Mouse (Mus musculus): Measurements from ENCODE around the gene Arhgap31. TPM values are rescaled to one million over a fixed set of nuclear protein-coding genes. Genes with fewer than 3 reads are reported as not detected.
"Not testable (repeated sequence)": the region's sequence is repeated elsewhere in the genome, so short reads cannot be mapped to it uniquely, and the experiment has no call there.

The Arhgap31 gene
- total RNA-seq, 2 experiments from 2014 or later = 21.1 to 24.2 TPM

GRCm38 (mm10) chr16:38728576-38729132, 15.6 kb upstream of the Arhgap31 start:
- no peak for DNase-seq (ENCODE audit: low spot score in 2 of 2)

DNA sequence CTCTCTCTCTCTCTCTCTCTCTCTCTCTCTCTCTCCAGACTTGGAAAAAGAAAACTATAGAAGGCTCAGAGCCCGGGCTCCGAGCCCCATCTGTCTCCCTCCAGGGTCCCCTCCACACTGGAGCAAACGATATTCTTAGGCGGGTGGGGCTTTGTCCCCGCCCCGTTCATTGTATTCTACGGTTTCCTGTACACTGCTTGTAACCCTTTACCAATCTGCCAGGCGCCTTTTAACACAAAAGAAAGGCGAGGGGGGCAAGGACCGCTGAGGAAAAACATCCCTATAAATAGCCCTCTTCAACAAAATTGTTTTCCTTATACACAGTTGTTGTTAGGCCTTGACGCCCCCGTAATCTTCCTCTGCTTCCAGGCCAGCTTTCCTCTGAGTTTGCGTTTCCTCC, 11.9 kb upstream of the Arhgap31 start:
- DNase-seq (ENCODE audit: low spot score in 2 of 2) = no peak

DNA sequence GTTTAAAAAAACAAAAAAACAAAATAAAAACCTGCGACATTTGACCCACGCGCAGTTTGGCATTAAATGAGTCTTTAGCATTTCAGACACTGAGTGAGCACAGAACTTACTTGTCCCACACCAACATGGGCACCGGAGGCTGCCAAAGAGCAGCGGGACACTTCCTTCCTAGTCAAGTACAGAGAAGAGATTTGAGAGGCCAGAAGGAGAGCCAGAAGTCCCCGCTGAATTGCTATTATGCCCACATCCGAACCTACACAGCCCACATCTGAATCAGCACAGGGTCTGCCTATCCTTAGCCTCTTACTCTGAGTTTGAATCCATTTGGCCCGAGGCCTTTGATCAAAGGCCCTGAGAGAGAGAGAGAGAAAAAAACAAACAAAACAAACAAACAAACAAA, 11.2 kb upstream of the Arhgap31 start:
- no peak for DNase-seq (ENCODE audit: low spot score in 2 of 2)

DNA sequence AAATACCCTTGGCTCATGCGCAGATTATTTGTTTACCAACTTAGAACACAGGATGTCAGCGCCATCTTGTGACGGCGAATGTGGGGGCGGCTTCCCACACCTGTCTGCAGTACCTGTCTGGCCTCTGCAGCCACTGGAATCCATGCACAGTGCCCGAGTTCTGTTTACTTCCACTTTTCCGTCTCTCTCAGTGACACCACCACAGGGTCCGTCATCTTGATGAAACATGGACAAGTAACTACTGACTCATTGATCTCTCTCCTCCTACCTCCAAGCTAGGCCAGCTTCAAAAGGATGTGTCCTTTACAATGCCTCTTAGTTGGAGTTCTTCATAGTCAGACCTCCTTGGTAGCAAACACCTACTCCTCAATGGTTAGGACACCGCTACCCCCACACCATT, 8.3 kb upstream of the Arhgap31 start:
- DNase-seq (ENCODE audit: low spot score in 2 of 2) = no peak

DNA sequence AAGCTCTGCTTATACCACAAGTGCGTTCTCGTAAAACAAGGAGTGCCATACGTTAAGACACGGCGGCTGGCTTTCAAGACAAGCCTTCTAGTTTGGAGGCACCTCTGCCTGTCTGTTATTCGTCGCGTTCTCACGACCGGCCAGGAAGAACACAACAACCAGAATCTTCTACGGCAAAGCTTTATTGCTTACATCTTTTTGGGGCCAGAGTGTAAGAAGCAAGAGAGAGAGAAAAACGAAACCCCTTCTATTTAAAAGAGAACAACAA, 1.1 kb upstream of the Arhgap31 start:
- not testable (repeated sequence) for DNase-seq (ENCODE audit: low spot score in 2 of 2)

DNA sequence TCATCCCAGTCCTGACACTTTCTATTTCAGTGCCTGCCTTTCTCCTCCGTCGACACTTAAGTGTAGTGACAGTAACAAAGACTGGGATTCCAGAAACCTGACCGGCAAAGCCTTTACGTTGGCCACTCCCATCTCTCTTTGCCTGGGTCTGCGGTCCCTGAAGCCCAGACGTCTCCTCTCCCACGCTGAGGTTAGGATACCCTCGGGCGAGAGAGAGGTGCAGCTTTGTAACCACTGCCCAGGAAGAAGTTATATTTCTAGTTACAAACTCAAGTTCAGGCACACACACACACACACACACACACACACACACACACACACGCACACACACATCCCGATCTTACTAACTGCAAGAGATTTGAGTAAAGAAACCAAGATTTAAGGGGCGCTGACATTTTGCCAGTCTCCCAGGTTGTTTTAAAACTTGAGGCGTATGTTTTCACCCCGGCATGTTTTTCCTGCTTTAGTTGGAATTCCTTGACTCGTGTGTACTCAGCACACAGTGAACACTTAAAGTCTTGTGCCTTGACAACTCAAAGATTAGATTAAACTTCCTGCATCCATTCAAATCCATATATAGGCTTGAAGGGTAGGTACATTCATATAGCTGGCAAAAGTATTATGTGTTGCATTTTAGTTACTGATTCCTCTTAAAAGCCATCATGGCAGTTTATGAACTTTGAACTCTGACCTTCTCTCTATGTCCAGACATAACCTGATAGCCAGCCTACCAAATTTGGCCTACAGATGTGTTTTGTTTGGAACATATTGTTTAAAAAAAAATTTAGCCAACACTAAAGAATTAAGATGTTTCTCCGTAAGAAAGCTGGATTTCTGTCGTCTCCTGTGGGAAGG, 557 bp upstream of the Arhgap31 start:
- no peak for DNase-seq (ENCODE audit: low spot score in 2 of 2)

DNA sequence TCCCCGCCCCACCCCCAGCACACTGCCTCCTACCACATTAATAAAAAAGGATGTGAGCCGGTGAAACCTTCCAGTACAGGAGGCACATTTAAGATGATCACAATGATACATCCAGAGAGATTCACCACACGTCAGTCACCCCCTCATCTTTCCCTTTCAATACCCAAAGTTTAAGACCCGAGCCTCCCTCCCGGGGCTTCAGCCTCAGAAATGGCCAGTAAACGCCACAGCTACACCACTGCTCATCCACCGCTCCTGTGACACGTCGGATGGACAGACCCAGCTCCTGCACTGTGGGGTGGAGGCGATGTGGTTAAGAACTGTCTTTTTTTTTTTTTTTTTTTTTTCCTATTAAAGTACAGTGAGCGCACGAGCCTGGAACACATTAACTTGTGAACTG, 969 bp downstream of the Arhgap31 start:
- DNase-seq (ENCODE audit: low spot score in 2 of 2) = no peak

DNA sequence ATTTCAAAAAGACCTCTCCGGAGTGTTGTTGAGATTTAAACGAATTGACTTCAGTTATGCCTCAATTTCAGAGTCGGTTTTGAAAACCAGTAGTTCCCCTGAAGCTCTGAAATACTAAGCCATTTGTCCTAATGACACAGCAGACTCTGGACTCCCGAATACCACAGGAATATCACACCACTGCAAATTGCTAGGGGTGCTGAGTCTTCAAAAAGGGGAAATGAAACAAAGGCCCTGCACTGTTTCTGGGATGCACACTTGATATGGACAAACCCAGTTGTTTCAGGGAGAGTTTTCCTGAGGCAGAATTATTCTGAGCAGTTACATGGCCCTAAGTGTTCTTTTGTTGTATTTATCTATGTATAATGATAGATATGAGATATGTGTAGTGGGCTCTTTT, 1.8 kb downstream of the Arhgap31 start:
- no peak for DNase-seq (ENCODE audit: low spot score in 2 of 2)

GRCm38 (mm10) chr16:38708962-38709520, 4.0 kb downstream of the Arhgap31 start:
- no peak for DNase-seq (ENCODE audit: low spot score in 2 of 2)

- no peak for DNase-seq (ENCODE audit: low spot score in 2 of 2)
Measured at GRCm38 (mm10) chr16:38706782-38707181, 6.3 kb downstream of the Arhgap31 start.

DNA sequence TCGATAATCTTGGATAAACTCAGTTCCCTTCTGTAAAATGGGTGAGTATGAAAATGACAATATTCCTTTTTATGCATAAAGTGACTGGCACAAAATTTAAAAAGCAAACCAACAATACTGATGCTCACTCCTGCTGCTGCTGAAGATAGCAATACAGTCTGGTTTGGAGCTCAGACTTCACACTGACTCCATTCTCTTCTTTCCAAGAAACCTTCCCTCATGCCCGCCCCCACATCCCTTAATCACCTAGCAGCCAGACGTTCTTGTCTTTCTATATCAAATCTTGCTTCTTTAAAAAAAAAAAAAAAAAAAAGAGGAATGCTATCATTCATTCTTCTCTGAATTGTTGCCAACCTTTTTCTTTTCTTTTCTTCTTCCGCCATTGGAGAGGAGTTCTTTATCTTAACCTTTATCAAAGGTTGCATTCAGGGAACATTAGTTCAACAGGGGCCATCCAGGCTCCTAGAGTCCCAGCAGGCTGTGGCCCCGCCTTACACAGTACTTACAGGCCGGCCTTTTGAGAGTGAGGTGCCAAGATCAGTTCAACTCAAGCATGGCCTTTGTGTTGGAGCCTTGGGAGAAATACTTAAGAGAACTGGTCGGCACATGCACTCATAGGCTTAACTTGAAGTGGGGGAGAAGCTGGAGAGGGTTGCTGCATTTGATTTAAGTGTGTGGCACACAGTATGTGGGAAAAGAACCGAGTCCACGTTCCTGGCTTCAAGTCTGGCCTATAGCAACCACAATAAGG, 7.4 kb downstream of the Arhgap31 start:
- no peak for DNase-seq (ENCODE audit: low spot score in 2 of 2)

DNA sequence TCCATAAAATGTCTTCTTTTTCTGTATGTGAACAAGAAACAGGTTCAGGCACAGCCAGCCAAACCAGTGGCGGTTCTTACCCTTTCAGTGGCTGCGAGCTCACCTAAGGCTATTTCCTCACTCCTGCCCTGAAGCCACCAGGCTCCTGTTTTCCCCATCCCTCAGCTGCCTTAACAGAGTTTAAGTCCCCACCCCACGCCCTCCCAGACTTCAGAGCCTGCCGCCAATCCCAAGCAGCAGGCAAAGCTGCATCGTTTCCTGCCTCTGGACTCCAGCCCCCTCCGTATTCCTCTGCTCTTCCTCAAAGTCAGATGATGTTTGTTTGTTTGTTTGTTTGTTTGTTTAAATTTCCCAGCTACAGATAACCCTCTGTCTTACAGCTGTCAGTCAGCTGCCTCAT, 9.6 kb downstream of the Arhgap31 start:
- DNase-seq (ENCODE audit: low spot score in 2 of 2) = no peak

- no peak for DNase-seq (ENCODE audit: low spot score in 2 of 2)
Measured at GRCm38 (mm10) chr16:38702316-38702715, 10.8 kb downstream of the Arhgap31 start.

GRCm38 (mm10) chr16:38701492-38702185, 11.4 kb downstream of the Arhgap31 start:
- no peak for DNase-seq (ENCODE audit: low spot score in 2 of 2)

DNA sequence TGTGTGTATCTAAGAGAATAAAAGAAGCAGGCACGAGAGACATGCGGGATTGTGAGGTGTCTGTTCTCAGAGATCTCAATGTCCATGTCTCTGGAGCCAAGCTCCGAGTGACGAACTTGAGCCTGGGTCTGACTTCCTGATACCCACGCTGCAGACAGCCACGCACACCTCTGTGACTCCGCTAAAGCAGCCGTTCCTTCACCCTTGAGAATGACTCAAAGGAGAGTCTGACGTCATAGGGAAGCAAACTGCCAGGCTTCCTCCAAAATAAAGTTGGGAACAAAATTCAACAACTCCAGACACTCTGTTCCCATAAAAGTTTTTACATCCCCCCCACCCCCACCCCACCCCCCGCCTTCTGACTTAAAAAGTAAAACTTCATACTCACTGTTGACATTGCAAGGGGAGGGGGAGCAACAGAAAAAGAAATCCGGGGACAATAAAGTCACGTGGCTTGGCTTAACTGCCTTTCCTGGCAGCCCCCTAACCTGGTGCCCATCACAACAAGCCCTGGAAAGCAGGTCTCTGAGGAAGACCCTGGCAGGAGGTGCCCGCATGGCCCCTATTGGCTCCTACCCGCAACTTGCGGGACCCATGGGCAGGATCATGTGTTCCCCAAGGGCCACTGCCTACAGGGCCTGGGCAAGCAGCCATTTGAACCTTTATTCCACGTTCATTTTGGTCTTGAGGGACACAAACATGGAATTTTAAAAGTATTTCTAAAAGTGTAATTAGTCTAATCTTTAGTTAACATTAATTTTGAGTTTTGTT, 12.5 kb downstream of the Arhgap31 start:
- DNase-seq (ENCODE audit: low spot score in 2 of 2) = no peak

- DNase-seq (ENCODE audit: low spot score in 2 of 2) = no peak
Measured at GRCm38 (mm10) chr16:38697611-38698010, 15.5 kb downstream of the Arhgap31 start.

DNA sequence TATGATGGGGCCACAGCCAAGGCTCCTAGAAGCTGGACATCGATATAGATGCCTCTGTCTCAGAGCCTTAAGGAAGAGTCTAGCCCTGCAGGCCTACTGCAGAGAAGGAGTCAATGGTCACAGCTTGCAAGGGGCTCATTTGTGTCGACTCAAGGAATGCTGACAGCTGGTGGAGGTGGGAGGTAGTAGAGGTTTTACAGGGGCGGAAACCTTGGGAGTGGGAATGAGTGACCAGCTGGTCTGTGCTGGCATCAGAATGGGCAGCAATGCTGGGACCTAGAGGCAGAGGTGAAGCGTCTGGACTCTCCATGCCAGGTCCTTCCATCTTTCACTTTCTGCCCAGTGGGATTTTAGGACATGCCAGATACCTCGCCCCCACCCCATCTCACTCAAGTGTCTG, 17.5 kb downstream of the Arhgap31 start:
- no peak for DNase-seq (ENCODE audit: low spot score in 2 of 2)

DNA sequence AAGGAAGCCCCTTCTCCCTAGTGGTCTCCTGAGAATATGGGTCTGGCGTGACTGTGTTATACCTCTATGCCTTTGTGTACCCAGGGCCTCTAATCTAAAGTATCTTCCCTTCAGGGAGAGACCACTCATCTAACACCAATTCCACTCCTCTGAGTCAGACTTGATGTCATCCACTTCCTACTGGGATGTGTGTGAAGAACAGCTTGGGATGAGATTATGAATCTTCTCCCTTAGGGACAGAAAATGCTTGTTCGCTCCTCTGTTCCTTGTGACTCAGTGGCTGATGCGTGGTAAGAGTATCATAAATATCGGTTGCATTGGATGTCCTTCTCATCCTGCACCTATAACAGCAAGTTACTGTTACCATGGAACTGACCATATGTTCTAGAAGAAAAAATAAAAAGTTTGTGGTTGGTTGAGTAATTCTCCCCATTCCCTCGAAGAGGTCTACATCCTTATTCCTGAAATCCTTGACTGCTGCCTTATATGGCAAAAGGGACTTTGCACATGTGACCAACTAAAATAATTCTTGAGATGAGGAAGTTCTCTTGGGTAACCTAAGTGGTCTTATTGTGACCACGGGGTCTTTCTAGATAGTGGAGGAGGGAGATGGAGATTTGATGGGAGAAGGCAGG, 18.1 kb downstream of the Arhgap31 start:
- DNase-seq (ENCODE audit: low spot score in 2 of 2) = no peak

DNA sequence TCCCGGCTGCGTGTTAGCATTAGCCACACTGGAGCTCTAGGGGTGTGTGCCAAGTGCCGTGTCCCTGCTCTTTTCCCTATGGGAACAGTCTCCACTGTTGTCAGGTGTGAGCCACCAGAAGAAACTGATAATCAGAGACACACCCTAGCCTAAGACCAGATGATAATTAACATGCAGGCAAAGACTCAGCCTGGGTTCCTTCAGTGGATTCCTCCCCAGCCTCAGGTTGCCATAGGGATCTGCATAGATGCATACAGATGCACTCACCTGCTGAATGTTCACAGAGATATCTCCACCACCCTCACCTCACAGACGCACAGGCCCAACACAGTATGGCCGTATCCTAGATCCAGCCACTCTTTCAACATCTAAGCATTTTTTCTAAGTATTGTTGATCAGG, 22.6 kb downstream of the Arhgap31 start:
- no peak for DNase-seq (ENCODE audit: low spot score in 2 of 2)

DNA sequence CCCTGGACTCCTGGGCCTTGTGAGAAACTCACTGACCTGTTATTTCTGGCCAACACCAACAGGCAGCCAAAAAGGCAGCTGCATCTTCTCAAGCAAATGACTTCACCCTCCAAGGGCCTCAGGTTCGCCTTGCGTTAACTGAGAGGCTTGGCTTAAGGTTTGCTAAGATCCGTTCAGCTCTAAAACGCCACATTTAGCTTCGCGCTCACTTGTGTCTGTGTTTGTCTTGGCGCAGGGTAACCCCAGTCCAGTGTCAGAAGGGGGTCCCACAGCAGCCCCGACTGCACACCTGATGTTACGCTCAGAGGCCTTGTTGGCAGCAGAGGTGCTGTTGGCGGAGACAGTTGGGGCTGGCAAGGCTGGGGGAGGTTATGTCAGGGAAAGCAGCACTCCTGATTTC, 23.3 kb downstream of the Arhgap31 start:
- no peak for DNase-seq (ENCODE audit: low spot score in 2 of 2)
